Mouse (Mus musculus) T-helper 1 cell (primary cell): Measurements from ENCODE around the gene Emc9.

Experiments used
- in situ Hi-C: fragments of 300-600 bp; cut with MboI, MseI; formaldehyde crosslinking; loops from one replicate; pipeline ENCODE4 v1.15.1; 2025; ENCODE audit warnings: high pct_unique_total_duplicates

The Emc9 gene

GRCm38 (mm10) chr14:55584702-55585565 lies at the start of gene Emc9:
Emc9 (minus strand) TSS chr14:55585302.
- in situ Hi-C loops = no loop called here

GRCm38 (mm10) chr14:55629312-55629711 lies 44.2 kb upstream of the Emc9 start:
- in situ Hi-C loops = no loop called here

GRCm38 (mm10) chr14:55628077-55628827 lies 43.1 kb upstream of the Emc9 start:
- in situ Hi-C loops = no loop called here

- in situ Hi-C loops = no loop called here
Observed at GRCm38 (mm10) chr14:55618486-55619195, 33.5 kb upstream of the Emc9 start.

- in situ Hi-C loops = no loop called here
Observed at GRCm38 (mm10) chr14:55617822-55618221, 32.7 kb upstream of the Emc9 start, which contains the start of gene Rec8. Rec8 (plus strand) TSS chr14:55618037.

- in situ Hi-C loops = no loop called here
Observed at GRCm38 (mm10) chr14:55616844-55617243, 31.7 kb upstream of the Emc9 start.

- in situ Hi-C loops = no loop called here
Observed at GRCm38 (mm10) chr14:55615876-55616275, 30.8 kb upstream of the Emc9 start.

- in situ Hi-C loops = no loop called here
Observed at GRCm38 (mm10) chr14:55614565-55615178, 29.6 kb upstream of the Emc9 start.

- in situ Hi-C loops = no loop called here
Observed at GRCm38 (mm10) chr14:55613346-55613745, 28.2 kb upstream of the Emc9 start.

- in situ Hi-C loops = no loop called here
Observed at GRCm38 (mm10) chr14:55608339-55608738, 23.2 kb upstream of the Emc9 start.

GRCm38 (mm10) chr14:55605743-55606459 lies 20.8 kb upstream of the Emc9 start:
- in situ Hi-C loops = no loop called here

- in situ Hi-C loops = no loop called here
Observed at GRCm38 (mm10) chr14:55604823-55605222, 19.7 kb upstream of the Emc9 start.

GRCm38 (mm10) chr14:55603633-55604576 lies 18.8 kb upstream of the Emc9 start:
- in situ Hi-C loops = no loop called here

GRCm38 (mm10) chr14:55603271-55603632 lies 18.1 kb upstream of the Emc9 start, which contains the start of gene Irf9:
Irf9 (plus strand) TSS chr14:55603571.
- in situ Hi-C loops = no loop called here

- in situ Hi-C loops = no loop called here
Observed at GRCm38 (mm10) chr14:55598521-55599390, 13.7 kb upstream of the Emc9 start.

GRCm38 (mm10) chr14:55596036-55596690 lies 11.1 kb upstream of the Emc9 start:
- in situ Hi-C loops = no loop called here

- in situ Hi-C loops = no loop called here
Observed at GRCm38 (mm10) chr14:55592226-55592625, 7.1 kb upstream of the Emc9 start.

- in situ Hi-C loops = no loop called here
Observed at GRCm38 (mm10) chr14:55591331-55591891, 6.3 kb upstream of the Emc9 start, which contains the start of gene Rnf31. Rnf31 (plus strand) TSS chr14:55591708.
